Mouse (Mus musculus): ENCODE measurements around the gene Gabarap. TPM values are rescaled to one million over a fixed set of nuclear protein-coding genes. Genes with fewer than 3 reads are reported as not detected.

Gene Gabarap
- total RNA-seq, 1 experiment, result 70.6 TPM

- TF ChIP-seq ZC3H11A (IDR thresholded peaks at IDR 0.05; ENCODE audit: borderline replicate concordance, low read depth, low read length), result no peak
- no peak for TF ChIP-seq CHD2 (IDR thresholded peaks at IDR 0.05; ENCODE audit: low read depth, low read length)
- no peak for TF ChIP-seq MAFK (IDR thresholded peaks at IDR 0.05; ENCODE audit: insufficient read depth, low read depth, low read length)
- TF ChIP-seq ZNF384 (IDR thresholded peaks at IDR 0.05; ENCODE audit: low read depth, low read length), result no peak
- no peak for TF ChIP-seq HCFC1 (IDR thresholded peaks at IDR 0.05; ENCODE audit: borderline replicate concordance, insufficient read depth, low read length)
- H3K27ac ChIP-seq (ENCODE audit: insufficient read depth, low read depth, low read length, poor library complexity, severe bottlenecking), result no peak overlapping the region
- H3K36me3 ChIP-seq (ENCODE audit: control insufficient read depth, insufficient read depth, low read length, poor library complexity, severe bottlenecking), result 0 out of 2 replicates have a peak, but pooled peaks cover 3% of the 10 kb centered on the region
- peaks cover 0 to 9% of the 10 kb centered on the region in 2 experiments; a peak in 1 of 4 replicates for H3K4me1 ChIP-seq (ENCODE audit: control insufficient read depth in 2 of 2, insufficient read depth in 2 of 2, low read length in 2 of 2, poor library complexity in 1 of 2)
- H3K4me3 ChIP-seq (ENCODE audit: insufficient read depth in 1 of 2, low read depth in 1 of 2, low read length in 2 of 2, poor library complexity in 1 of 2, severe bottlenecking in 1 of 2), result no peak overlapping the region
- H3K9me3 ChIP-seq (ENCODE audit: control insufficient read depth, insufficient read depth, low read depth, low read length), result no peaks in the 10 kb centered on the region
- in situ Hi-C loops (cut with MboI; ENCODE audit: low sequenced_read_pairs in 2 of 2, unreplicated experiment in 2 of 2), result no loop called here
- no peak overlapping the region for H3K9ac ChIP-seq (ENCODE audit: insufficient read depth, low read depth, low read length, poor library complexity, severe bottlenecking)
- no peak for DNase-seq (ENCODE audit: low read depth, low spot score)
These were observed 48.7 kb downstream of the Gabarap start for GRCm38 (mm10) chr11:70039631-70040030.

- in situ Hi-C loops (cut with MboI; ENCODE audit: low sequenced_read_pairs in 2 of 2, unreplicated experiment in 2 of 2), result no loop called here
- H3K9me3 ChIP-seq (ENCODE audit: control insufficient read depth, insufficient read depth, low read depth, low read length), result no peaks in the 10 kb centered on the region
- no peak overlapping the region for H3K9ac ChIP-seq (ENCODE audit: insufficient read depth, low read depth, low read length, poor library complexity, severe bottlenecking)
- 0 out of 2 replicates have a peak, but pooled peaks cover 3% of the 10 kb centered on the region for H3K36me3 ChIP-seq (ENCODE audit: control insufficient read depth, insufficient read depth, low read length, poor library complexity, severe bottlenecking)
- H3K27ac ChIP-seq (ENCODE audit: insufficient read depth, low read depth, low read length, poor library complexity, severe bottlenecking), result no peak overlapping the region
- no peak for TF ChIP-seq ZNF384 (IDR thresholded peaks at IDR 0.05; ENCODE audit: low read depth, low read length)
- no peak for TF ChIP-seq CHD2 (IDR thresholded peaks at IDR 0.05; ENCODE audit: low read depth, low read length)
- no peak for TF ChIP-seq HCFC1 (IDR thresholded peaks at IDR 0.05; ENCODE audit: borderline replicate concordance, insufficient read depth, low read length)
- TF ChIP-seq MAFK (IDR thresholded peaks at IDR 0.05; ENCODE audit: insufficient read depth, low read depth, low read length), result no peak
- no peak for TF ChIP-seq ZC3H11A (IDR thresholded peaks at IDR 0.05; ENCODE audit: borderline replicate concordance, low read depth, low read length)
- no peak for DNase-seq (ENCODE audit: low read depth, low spot score)
- peaks cover 0 to 9% of the 10 kb centered on the region in 2 experiments; a peak in 1 of 4 replicates for H3K4me1 ChIP-seq (ENCODE audit: control insufficient read depth in 2 of 2, insufficient read depth in 2 of 2, low read length in 2 of 2, poor library complexity in 1 of 2)
- H3K4me3 ChIP-seq (ENCODE audit: insufficient read depth in 1 of 2, low read depth in 1 of 2, low read length in 2 of 2, poor library complexity in 1 of 2, severe bottlenecking in 1 of 2), result no peak overlapping the region
These were observed 49.2 kb downstream of the Gabarap start for GRCm38 (mm10) chr11:70040184-70040583.

GRCm38 (mm10) chr11:70042309-70043085, 51.6 kb downstream of the Gabarap start:
- TF ChIP-seq HCFC1 (IDR thresholded peaks at IDR 0.05; ENCODE audit: borderline replicate concordance, insufficient read depth, low read length) (no peak), CHD2 (IDR thresholded peaks at IDR 0.05; ENCODE audit: low read depth, low read length) (no peak), MAFK (IDR thresholded peaks at IDR 0.05; ENCODE audit: insufficient read depth, low read depth, low read length) (no peak), ZC3H11A (IDR thresholded peaks at IDR 0.05; ENCODE audit: borderline replicate concordance, low read depth, low read length) (no peak), ZNF384 (IDR thresholded peaks at IDR 0.05; ENCODE audit: low read depth, low read length) (no peak)
- H3K9ac ChIP-seq (ENCODE audit: insufficient read depth, low read depth, low read length, poor library complexity, severe bottlenecking), result no peak overlapping the region
- DNase-seq (ENCODE audit: low read depth, low spot score), result no peak
- H3K36me3 ChIP-seq (ENCODE audit: control insufficient read depth, insufficient read depth, low read length, poor library complexity, severe bottlenecking), result 0 out of 2 replicates have a peak, but pooled peaks cover 3% of the 10 kb centered on the region
- no peak overlapping the region for H3K27ac ChIP-seq (ENCODE audit: insufficient read depth, low read depth, low read length, poor library complexity, severe bottlenecking)
- H3K4me3 ChIP-seq (ENCODE audit: insufficient read depth in 1 of 2, low read depth in 1 of 2, low read length in 2 of 2, poor library complexity in 1 of 2, severe bottlenecking in 1 of 2), result no peak overlapping the region
- in situ Hi-C loops (cut with MboI; ENCODE audit: low sequenced_read_pairs in 2 of 2, unreplicated experiment in 2 of 2), result no loop called here
- peaks cover 0 to 9% of the 10 kb centered on the region in 2 experiments; a peak in 1 of 4 replicates for H3K4me1 ChIP-seq (ENCODE audit: control insufficient read depth in 2 of 2, insufficient read depth in 2 of 2, low read length in 2 of 2, poor library complexity in 1 of 2)
- no peaks in the 10 kb centered on the region for H3K9me3 ChIP-seq (ENCODE audit: control insufficient read depth, insufficient read depth, low read depth, low read length)

GRCm38 (mm10) chr11:70043665-70044064, 52.7 kb downstream of the Gabarap start:
- no peak overlapping the region for H3K27ac ChIP-seq (ENCODE audit: insufficient read depth, low read depth, low read length, poor library complexity, severe bottlenecking)
- in situ Hi-C loops (cut with MboI; ENCODE audit: low sequenced_read_pairs in 2 of 2, unreplicated experiment in 2 of 2), result no loop called here
- no peaks in the 10 kb centered on the region for H3K36me3 ChIP-seq (ENCODE audit: control insufficient read depth, insufficient read depth, low read length, poor library complexity, severe bottlenecking)
- H3K4me3 ChIP-seq (ENCODE audit: insufficient read depth in 1 of 2, low read depth in 1 of 2, low read length in 2 of 2, poor library complexity in 1 of 2, severe bottlenecking in 1 of 2), result no peak overlapping the region; a peak in 1 of 4 replicates
- H3K9me3 ChIP-seq (ENCODE audit: control insufficient read depth, insufficient read depth, low read depth, low read length), result no peaks in the 10 kb centered on the region
- H3K9ac ChIP-seq (ENCODE audit: insufficient read depth, low read depth, low read length, poor library complexity, severe bottlenecking), result no peak overlapping the region
- TF ChIP-seq MAFK (IDR thresholded peaks at IDR 0.05; ENCODE audit: insufficient read depth, low read depth, low read length) (no peak), CHD2 (IDR thresholded peaks at IDR 0.05; ENCODE audit: low read depth, low read length) (no peak)
- peaks cover 0 to 9% of the 10 kb centered on the region in 2 experiments; a peak in 1 of 4 replicates for H3K4me1 ChIP-seq (ENCODE audit: control insufficient read depth in 2 of 2, insufficient read depth in 2 of 2, low read length in 2 of 2, poor library complexity in 1 of 2)
- no peak for DNase-seq (ENCODE audit: low read depth, low spot score)

Other genes starting within 250 kb of the Gabarap start
- gene Polr2a, start 232.5 kb upstream of the Gabarap start, total RNA-seq (2012; rRNA removed), result 71.9 and 74.2 TPM in 2 replicates
- 0.22 and 0.48 TPM in 2 replicates for gene Slc35g3, start 229.2 kb upstream of the Gabarap start, total RNA-seq (2012; rRNA removed)
- gene Zbtb4, start 225.2 kb upstream of the Gabarap start, total RNA-seq (2012; rRNA removed), result 1.6 and 3.0 TPM in 2 replicates
- 3.8 and 5.7 TPM in 2 replicates for gene Chrnb1, start 195.2 kb upstream of the Gabarap start, total RNA-seq (2012; rRNA removed)
- 0.31 and 0.42 TPM in 2 replicates for gene Fgf11, start 189.3 kb upstream of the Gabarap start, total RNA-seq (2012; rRNA removed)
- gene Tmem102, start 185.5 kb upstream of the Gabarap start, total RNA-seq (2012; rRNA removed), result 1.3 and 1.8 TPM in 2 replicates
- not detected in 2 replicates for gene Gm39566, start 175.8 kb upstream of the Gabarap start, total RNA-seq (2012; rRNA removed)
- not detected in 2 replicates for gene Spem2, start 172.7 kb upstream of the Gabarap start, total RNA-seq (2012; rRNA removed)
- gene Spem1, start 169.0 kb upstream of the Gabarap start, total RNA-seq (2012; rRNA removed), result 0.27 TPM in 1 of 2 replicates, not detected in the other
- gene Nlgn2, start 153.4 kb upstream of the Gabarap start, total RNA-seq (2012; rRNA removed), result 8.9 and 9.5 TPM in 2 replicates
- gene Tmem256, start 152.6 kb upstream of the Gabarap start, total RNA-seq (2012; rRNA removed), result 88.9 and 90.7 TPM in 2 replicates
- 7.0 and 7.2 TPM in 2 replicates for gene Plscr3, start 144.8 kb upstream of the Gabarap start, total RNA-seq (2012; rRNA removed)
- gene Tnk1, start 132.4 kb upstream of the Gabarap start, total RNA-seq (2012; rRNA removed), result 3.4 and 8.1 TPM in 2 replicates
- gene Tmem95, start 113.1 kb upstream of the Gabarap start, total RNA-seq (2012; rRNA removed), result not detected in 2 replicates
- 3.1 and 5.4 TPM in 2 replicates for gene Kctd11, start 109.7 kb upstream of the Gabarap start, total RNA-seq (2012; rRNA removed)
- gene Acap1, start 95.6 kb upstream of the Gabarap start, total RNA-seq (2012; rRNA removed), result 9.6 and 14.7 TPM in 2 replicates
- 3.3 and 5.7 TPM in 2 replicates for gene 2810408A11Rik, start 90.2 kb upstream of the Gabarap start, total RNA-seq (2012; rRNA removed)
- 66.3 and 98.2 TPM in 2 replicates for gene Neurl4, start 90.1 kb upstream of the Gabarap start, total RNA-seq (2012; rRNA removed)
- gene Gps2, start 77.3 kb upstream of the Gabarap start, total RNA-seq (2012; rRNA removed), result 14.3 and 15.5 TPM in 2 replicates
- gene Eif5a, start 69.2 kb upstream of the Gabarap start, total RNA-seq (2012; rRNA removed), result 754 and 926 TPM in 2 replicates
- gene Ybx2, start 55.3 kb upstream of the Gabarap start, total RNA-seq (2012; rRNA removed), result 3.9 and 6.1 TPM in 2 replicates
- gene Slc2a4, start 43.0 kb upstream of the Gabarap start, total RNA-seq (2012; rRNA removed), result 2.6 and 4.2 TPM in 2 replicates
- 24.9 and 38.7 TPM in 2 replicates for gene Cldn7, start 26.4 kb upstream of the Gabarap start, total RNA-seq (2012; rRNA removed)
- 33.3 and 41.2 TPM in 2 replicates for gene Ctdnep1, start 10.0 kb upstream of the Gabarap start, total RNA-seq (2012; rRNA removed)
- gene Elp5, start 8.6 kb upstream of the Gabarap start, total RNA-seq (2012; rRNA removed), result 76.1 and 87.9 TPM in 2 replicates
- gene Phf23, start 4.6 kb downstream of the Gabarap start, total RNA-seq (2012; rRNA removed), result 64.7 and 80.9 TPM in 2 replicates
- gene Dvl2, start 9.5 kb downstream of the Gabarap start, total RNA-seq (2012; rRNA removed), result 47.4 and 70.9 TPM in 2 replicates
- gene Acadvl, start 24.3 kb downstream of the Gabarap start, total RNA-seq (2012; rRNA removed), result 32.5 and 48.7 TPM in 2 replicates
- gene Dlg4, start 25.8 kb downstream of the Gabarap start, total RNA-seq (2012; rRNA removed), result 10.8 and 11.4 TPM in 2 replicates
- gene Asgr1, start 62.9 kb downstream of the Gabarap start, total RNA-seq (2012; rRNA removed), result 0.58 TPM in 1 of 2 replicates, not detected in the other
- gene Asgr2, start 101.5 kb downstream of the Gabarap start, total RNA-seq (2012; rRNA removed), result 2.0 and 2.1 TPM in 2 replicates
- gene Mgl2, start 139.2 kb downstream of the Gabarap start, total RNA-seq (2012; rRNA removed), result 0.42 and 1.8 TPM in 2 replicates
- gene Clec10a, start 165.1 kb downstream of the Gabarap start, total RNA-seq (2012; rRNA removed), result 2.1 and 2.2 TPM in 2 replicates
- gene Slc16a11, start 221.6 kb downstream of the Gabarap start, total RNA-seq (2012; rRNA removed), result 0.98 and 3.0 TPM in 2 replicates
- 10.7 and 12.4 TPM in 2 replicates for gene Slc16a13, start 229.9 kb downstream of the Gabarap start, total RNA-seq (2012; rRNA removed)
- gene Bcl6b, start 238.7 kb downstream of the Gabarap start, total RNA-seq (2012; rRNA removed), result 5.2 and 7.1 TPM in 2 replicates
- gene 0610010K14Rik, start 246.8 kb downstream of the Gabarap start, total RNA-seq (2012; rRNA removed), result 49.9 and 59.4 TPM in 2 replicates
- gene Gm21988, start 248.7 kb downstream of the Gabarap start, total RNA-seq (2012; rRNA removed), result 2.4 and 4.5 TPM in 2 replicates
- gene Rnasek, start 248.7 kb downstream of the Gabarap start, total RNA-seq (2012; rRNA removed), result 66.0 and 75.1 TPM in 2 replicates